Mouse (Mus musculus) cerebellum, postnatal 25 days (tissue): ENCODE data around the gene Pla2r1.

Source experiments
- DNase-seq, 2 experiments: peaks; one replicate each; pipeline ENCODE4 v3.0.0; 2021; ENCODE audit warnings: mixed read lengths in 2 of 2

Gene Pla2r1

DNA sequence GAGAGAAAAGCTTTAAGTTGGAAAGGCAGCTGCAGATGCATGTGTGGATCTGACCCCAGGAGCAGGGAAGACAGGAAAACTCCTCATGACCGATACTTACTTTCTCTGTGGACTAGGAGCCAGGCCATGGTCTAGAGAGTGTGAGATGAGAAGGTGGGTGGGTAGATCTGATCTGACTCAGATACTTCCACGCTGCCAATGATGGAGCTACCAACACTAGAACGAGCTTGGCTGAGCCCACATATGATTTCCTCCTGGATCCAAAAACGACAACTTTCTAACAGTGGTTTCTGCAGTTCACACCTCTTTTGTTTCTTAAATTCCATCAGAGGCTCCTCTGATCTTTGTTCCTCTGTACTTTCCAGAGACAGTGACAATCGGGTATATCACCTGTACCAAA lies 151.4 kb downstream of the Pla2r1 start:
- no peak for DNase-seq

GRCm38 (mm10) chr2:60393786-60394185 lies 159.3 kb downstream of the Pla2r1 start:
- no peak for DNase-seq

GRCm38 (mm10) chr2:60392286-60392685 lies 160.8 kb downstream of the Pla2r1 start:
- DNase-seq: no peak

- no peak for DNase-seq
Measured at GRCm38 (mm10) chr2:60387363-60387762, 165.7 kb downstream of the Pla2r1 start.

DNA sequence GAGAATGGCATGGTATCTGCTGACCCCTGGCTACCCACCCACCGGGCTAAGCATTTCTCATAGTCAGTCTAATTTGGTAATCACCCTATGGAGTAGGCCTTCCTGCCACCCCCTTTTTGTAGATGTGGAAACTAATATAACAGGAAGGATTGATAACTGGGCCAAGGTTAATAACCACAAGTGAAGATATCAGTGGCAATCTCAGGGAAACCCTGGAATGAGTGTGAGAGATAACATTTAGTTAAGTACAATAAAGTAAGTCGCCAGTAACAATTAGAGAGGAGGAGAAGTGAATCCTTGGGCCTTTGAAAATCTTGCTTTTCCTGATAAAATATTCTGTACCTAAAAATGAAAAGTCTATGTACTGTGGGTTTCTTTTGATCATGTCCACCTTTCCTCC lies 166.3 kb downstream of the Pla2r1 start:
- no peak for DNase-seq

- no peak for DNase-seq
Measured at GRCm38 (mm10) chr2:60384763-60385085, 168.4 kb downstream of the Pla2r1 start.

- no peak for DNase-seq
Measured at GRCm38 (mm10) chr2:60384083-60384762, 168.9 kb downstream of the Pla2r1 start.

DNA sequence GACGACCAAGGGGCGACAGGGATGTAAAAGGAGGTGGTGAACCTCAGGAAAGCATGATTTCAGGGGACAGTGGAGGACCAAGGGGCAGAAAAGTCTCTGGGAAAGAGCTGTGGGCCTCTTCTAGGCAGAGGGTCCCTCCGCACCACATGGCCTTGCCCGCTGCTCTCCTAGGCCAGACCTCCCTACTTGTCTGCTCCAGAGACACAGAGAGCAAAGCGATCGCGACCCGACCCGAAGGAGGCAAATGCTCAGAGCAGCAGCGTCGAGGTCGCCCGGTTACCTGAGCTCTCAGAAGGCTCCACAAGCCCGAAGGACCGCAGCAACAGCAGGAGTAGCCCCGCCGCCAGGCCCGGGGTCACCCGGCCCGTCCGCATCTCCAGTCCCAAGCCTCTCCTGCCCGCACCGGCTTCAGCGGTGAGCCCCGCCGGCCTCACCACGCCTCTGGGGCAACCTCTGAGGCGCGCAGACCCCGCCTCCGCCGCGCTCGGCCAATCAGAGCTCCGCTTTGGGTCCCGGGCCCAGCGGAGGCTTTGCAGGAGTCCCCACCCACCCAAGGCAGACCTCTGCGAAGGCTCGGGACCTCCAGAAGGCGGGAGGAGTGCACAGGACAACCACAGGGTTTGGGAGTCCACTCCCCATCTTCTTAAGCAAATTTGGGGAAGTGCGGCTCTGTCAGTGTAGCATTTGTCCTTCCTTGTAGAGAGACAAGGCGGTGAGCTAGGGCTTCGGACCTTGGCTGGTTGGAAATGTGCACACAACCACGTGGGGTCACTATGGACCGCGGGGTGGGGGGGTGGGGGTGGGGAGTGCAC lies 170.0 kb downstream of the Pla2r1 start, which contains the start of gene Ly75:
Gene Ly75 (minus strand): TSS at position 446 of the 812 bp plus-strand sequence.
- DNase-seq: peak; percentile 76 to 84

- no peak for DNase-seq
Measured at GRCm38 (mm10) chr2:60382346-60382745, 170.8 kb downstream of the Pla2r1 start.

- DNase-seq: no peak
Measured at GRCm38 (mm10) chr2:60377260-60377659, 175.8 kb downstream of the Pla2r1 start.

- no peak for DNase-seq
Measured at GRCm38 (mm10) chr2:60375608-60376107, 177.4 kb downstream of the Pla2r1 start.

DNA sequence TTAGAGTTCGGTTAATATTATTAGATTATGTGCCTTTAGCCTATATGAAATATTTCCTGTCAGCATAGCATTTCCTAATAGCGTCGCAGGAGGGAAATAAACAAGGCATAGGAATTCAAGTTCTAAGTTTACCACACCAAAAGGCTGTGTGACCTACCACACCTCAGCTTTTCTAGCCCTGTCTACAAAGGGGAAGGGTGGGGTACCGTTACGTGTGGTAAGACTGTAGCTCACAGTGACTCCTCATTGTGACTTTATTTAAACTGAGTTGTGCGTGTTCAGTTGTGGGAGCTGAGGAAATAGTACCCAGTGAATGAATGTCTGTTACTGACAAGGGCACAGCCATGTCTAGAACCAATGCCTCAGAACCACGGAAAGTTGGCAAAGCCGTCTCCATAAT lies 178.0 kb downstream of the Pla2r1 start:
- no peak for DNase-seq

GRCm38 (mm10) chr2:60370188-60370587 lies 182.9 kb downstream of the Pla2r1 start:
- DNase-seq: no peak

- DNase-seq: no peak
Measured at GRCm38 (mm10) chr2:60369454-60369853, 183.7 kb downstream of the Pla2r1 start.

DNA sequence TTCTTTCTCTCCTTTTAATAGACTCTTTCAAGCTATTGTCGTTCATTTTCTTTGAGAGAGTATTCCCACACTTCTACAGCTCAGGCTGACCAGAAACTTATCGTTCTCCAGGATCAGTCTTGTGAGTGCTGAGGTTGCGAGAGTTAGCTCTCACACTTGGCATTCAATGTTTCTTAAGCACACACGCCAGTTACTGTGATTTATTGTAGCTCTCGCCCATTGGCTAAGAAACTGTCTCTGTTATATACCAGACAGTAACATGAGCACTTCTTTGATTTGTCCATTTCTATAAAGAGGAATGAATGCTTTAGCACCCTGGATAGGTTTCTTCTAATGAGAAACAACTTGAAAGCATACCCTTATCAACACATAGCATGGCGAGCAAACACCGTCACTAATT lies 185.2 kb downstream of the Pla2r1 start:
- no peak for DNase-seq
